Mouse (Mus musculus): ENCODE results near the gene Tppp2. TPM values are rescaled to one million over a fixed set of nuclear protein-coding genes. Genes with fewer than 3 reads are reported as not detected.

Gene Tppp2
- polyA plus RNA-seq, 1 experiment from 2014 or later, result not detected

Other genes starting within 250 kb of the Tppp2 start
- not detected in 2 replicates for gene Gm17079, start 223.0 kb upstream of the Tppp2 start, polyA plus RNA-seq (2016; fragmentation: Nextera tagmentation; extraction: Ambion mirVana)
- not detected in 2 replicates for gene Gm5800, start 201.2 kb upstream of the Tppp2 start, polyA plus RNA-seq (2016; fragmentation: Nextera tagmentation; extraction: Ambion mirVana)
- not detected in 2 replicates for gene Ang4, start 144.8 kb upstream of the Tppp2 start, polyA plus RNA-seq (2016; fragmentation: Nextera tagmentation; extraction: Ambion mirVana)
- not detected in 2 replicates for gene AY358078, start 118.4 kb upstream of the Tppp2 start, polyA plus RNA-seq (2016; fragmentation: Nextera tagmentation; extraction: Ambion mirVana)
- not detected in 2 replicates for gene Ear6, start 64.7 kb upstream of the Tppp2 start, polyA plus RNA-seq (2016; fragmentation: Nextera tagmentation; extraction: Ambion mirVana)
- 61.8 and 62.9 TPM in 2 replicates for gene Mettl17, start 33.6 kb upstream of the Tppp2 start, polyA plus RNA-seq (2016; fragmentation: Nextera tagmentation; extraction: Ambion mirVana)
- gene Slc39a2, start 25.5 kb upstream of the Tppp2 start, polyA plus RNA-seq (2016; fragmentation: Nextera tagmentation; extraction: Ambion mirVana), result 0.89 and 1.4 TPM in 2 replicates
- gene Ndrg2, start 4.3 kb upstream of the Tppp2 start, polyA plus RNA-seq (2016; fragmentation: Nextera tagmentation; extraction: Ambion mirVana), result 34.2 and 39.1 TPM in 2 replicates
- not detected in 2 replicates for gene Rnase13, start 4.3 kb downstream of the Tppp2 start, polyA plus RNA-seq (2016; fragmentation: Nextera tagmentation; extraction: Ambion mirVana)
- gene Arhgef40, start 66.3 kb downstream of the Tppp2 start, polyA plus RNA-seq (2016; fragmentation: Nextera tagmentation; extraction: Ambion mirVana), result 126 and 133 TPM in 2 replicates
- gene Tmem253, start 97.2 kb downstream of the Tppp2 start, polyA plus RNA-seq (2016; fragmentation: Nextera tagmentation; extraction: Ambion mirVana), result 0.59 and 1.6 TPM in 2 replicates
- 64.4 and 71.7 TPM in 2 replicates for gene Zfp219, start 102.3 kb downstream of the Tppp2 start, polyA plus RNA-seq (2016; fragmentation: Nextera tagmentation; extraction: Ambion mirVana)
- not detected in 2 replicates for gene Olfr221, start 124.0 kb downstream of the Tppp2 start, polyA plus RNA-seq (2016; fragmentation: Nextera tagmentation; extraction: Ambion mirVana)
- 726 and 727 TPM in 2 replicates for gene Hnrnpc, start 185.6 kb downstream of the Tppp2 start, polyA plus RNA-seq (2016; fragmentation: Nextera tagmentation; extraction: Ambion mirVana)
- gene Rpgrip1, start 192.3 kb downstream of the Tppp2 start, polyA plus RNA-seq (2016; fragmentation: Nextera tagmentation; extraction: Ambion mirVana), result 53.6 and 58.4 TPM in 2 replicates